Comparison of ENCODE assay signal across 9 mouse cellular contexts in the genomic region with DNA sequence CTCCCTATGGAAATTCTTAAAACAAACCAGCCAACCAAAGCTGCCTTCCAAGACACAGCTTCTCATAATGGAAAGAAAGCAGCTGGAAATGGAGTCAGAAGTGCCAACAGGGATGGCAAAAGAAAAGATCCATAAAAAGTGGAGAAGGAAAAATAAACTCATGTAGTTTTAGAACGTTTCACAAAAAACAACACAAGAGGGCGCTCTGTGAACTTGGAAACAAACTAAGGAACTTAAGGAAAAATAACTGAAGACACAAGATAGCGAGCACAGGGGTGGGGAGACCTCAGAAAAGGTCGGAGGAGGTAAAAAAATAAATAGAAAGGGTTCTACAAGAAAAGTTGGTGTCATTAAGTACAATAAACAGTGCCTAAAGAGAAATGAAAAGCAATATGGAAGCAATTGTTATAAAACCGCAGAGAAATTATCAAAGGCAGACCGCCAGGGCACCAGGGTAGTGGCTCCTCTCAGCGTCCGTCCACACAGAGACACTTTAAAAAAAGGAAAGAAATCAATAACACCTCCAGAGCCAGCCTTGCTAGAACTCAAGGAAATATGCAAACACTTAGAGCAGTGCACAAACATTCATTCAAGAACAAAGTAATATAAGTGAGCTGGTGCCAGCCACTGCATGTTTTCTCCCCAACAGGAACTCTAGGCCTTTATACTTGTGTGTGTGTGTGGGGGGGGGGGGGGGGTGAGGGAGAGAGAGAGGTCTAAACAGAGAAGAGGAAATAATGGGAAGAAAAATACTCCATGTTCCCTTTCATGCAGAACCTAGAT. TPM values are rescaled to one million over a fixed set of nuclear protein-coding genes. Genes with fewer than 3 reads are reported as not detected.
DNase-seq lines count a peak whose midpoint lies in the region; ATAC-seq and TF ChIP-seq lines count a peak whose summit lies in the region.
"Had no signal": no experiment of that assay in that cellular context is flagged by ENCODE, and none has a peak within 500 bp of the region (broad histone marks: within the 10 kb centered on the region; RNA-seq: fewer than 3 reads in every experiment).

No protein-coding gene starts in this region.

- WGBS in limb, embryonic 14.5 days: 33% methylated on average over 8 of the region's 8 CpGs
- whole genome bisulfite sequencing in limb, embryonic 10.5 days: 58% methylated on average over 8 of the region's 8 CpGs
- 31% methylated on average over 8 of the region's 8 CpGs for WGBS in large intestine, adult 2 months

- no peak overlapping the region for H3K27ac ChIP-seq in limb, embryonic 14.5 days (replicated peaks; ENCODE audit: low read depth, low read length)
- H3K27ac ChIP-seq in limb, embryonic 10.5 days: no peak overlapping the region
- H3K27ac ChIP-seq: macrophage had no signal

- no peaks in the 10 kb centered on the region for H3K27me3 ChIP-seq in limb, embryonic 14.5 days (ENCODE audit: control insufficient read depth, insufficient read depth, low read length)
- no peaks in the 10 kb centered on the region for H3K27me3 ChIP-seq in limb, embryonic 10.5 days (ENCODE audit: low read depth, poor library complexity, severe bottlenecking)

- H3K4me2 ChIP-seq in limb, embryonic 14.5 days (replicated peaks; ENCODE audit: low read depth, low read length, severe bottlenecking): no peak overlapping the region

- H3K9me3 ChIP-seq in limb, embryonic 14.5 days (ENCODE audit: control insufficient read depth, low read length): no peaks in the 10 kb centered on the region
- H3K9me3 ChIP-seq in limb, embryonic 10.5 days (replicated peaks): no peaks in the 10 kb centered on the region

- ATAC-seq in limb, embryonic 14.5 days (ENCODE audit: low FRiP score, low read depth): no peak

- no peak for TF ChIP-seq POLR2A in limb, embryonic 14.5 days (IDR thresholded peaks at IDR 0.05; ENCODE audit: borderline replicate concordance, extremely low read depth, insufficient read depth, insufficient read length)

- H3K4me1 ChIP-seq in limb, embryonic 14.5 days (ENCODE audit: control insufficient read depth, insufficient read depth, low read length): no peaks in the 10 kb centered on the region
- no peaks in the 10 kb centered on the region for H3K4me1 ChIP-seq in limb, embryonic 10.5 days

- H3K36me3 ChIP-seq in limb, embryonic 14.5 days (ENCODE audit: control insufficient read depth, insufficient read depth, low read length): no peaks in the 10 kb centered on the region
- no peaks in the 10 kb centered on the region for H3K36me3 ChIP-seq in limb, embryonic 10.5 days

- H3K4me3 ChIP-seq in limb, embryonic 14.5 days (replicated peaks; ENCODE audit: low read length): no peak overlapping the region
- H3K4me3 ChIP-seq in limb, embryonic 10.5 days: no peak overlapping the region

- peak; percentile 30 for DNase-seq in cerebellum, adult 8-10 months
- DNase-seq in cerebellum, adult 11 months: no peak
- peak; percentile 59 for DNase-seq in limb, embryonic 14.5 days (ENCODE audit: low spot score)
- DNase-seq in limb, embryonic 10.5 days (ENCODE audit: low spot score): no peak
- peak; percentile 71 for DNase-seq in R1 (ENCODE audit: low read depth, low spot score)
- peak; percentile 32 for DNase-seq in large intestine, adult 2 months (ENCODE audit: low read depth, low spot score)
- DNase-seq in spleen, adult 12 weeks (ENCODE audit: low spot score): no peak
- no peak for DNase-seq in gastrocnemius, adult 8-10 months (ENCODE audit: low spot score in 2 of 2)

- no peak overlapping the region for H3K9ac ChIP-seq in limb, embryonic 14.5 days (ENCODE audit: low read depth, low read length, severe bottlenecking)

RNA-seq across cellular contexts. Expression of gene Slmap, which starts 48.1 kb away (rescaled TPM):
- polyA plus RNA-seq in limb, embryonic 14.5 days (2012; rRNA removed): 24.8 and 27.0 TPM in 2 replicates
- polyA plus RNA-seq in limb, embryonic 14.5 days (2014; fragmentation: Nextera tagmentation; extraction: Ambion mirVana): 25.4 and 26.5 TPM in 2 replicates
- 14.3 and 17.2 TPM in 2 replicates for polyA plus RNA-seq in limb, embryonic 10.5 days (2016; fragmentation: Nextera tagmentation; extraction: Ambion mirVana)
- polyA plus RNA-seq in large intestine, adult 2 months (2012; rRNA removed): 13.3 and 20.7 TPM in 2 replicates
- 10 to 100 TPM; 72.9 to 88.9 (median 79.3) TPM for total RNA-seq in gastrocnemius, adult 8-10 months (2022)

Comparison
In these comparisons a context has a peak if more than half of its experiments do, and no peak if none do; other contexts are left out.
1. DNase-seq: peak in cerebellum, adult 8-10 months (single experiment), limb, embryonic 14.5 days (single experiment), R1 (single experiment) and large intestine, adult 2 months (single experiment); none in cerebellum, adult 11 months (single experiment), limb, embryonic 10.5 days (single experiment), spleen, adult 12 weeks (single experiment) and gastrocnemius, adult 8-10 months (0 of 2).